Mouse (Mus musculus) hindbrain, postnatal 0 days (tissue): ENCODE results near the gene Pdk1. TPM values are rescaled to one million over a fixed set of nuclear protein-coding genes. Genes with fewer than 3 reads are reported as not detected.

Source experiments
- ATAC-seq: fragments of 200-750 bp; cut with Nextera tagmentation; 2 replicates; pipeline ENCODE4 v1.8.0; 2017; ENCODE audit warnings: mild to moderate bottlenecking, moderate TSS enrichment, moderate library complexity
- DNase-seq: peaks from one replicate; pipeline ENCODE4 v3.0.0-alpha.2; 2015; ENCODE audit warnings: low spot score
- H3K27ac ChIP-seq: fragments of 300-500 bp; sonication (generic); 2 replicates; pipeline ENCODE4 v1.5.1; 2014; ENCODE audit warnings: mild to moderate bottlenecking
- H3K27me3 ChIP-seq: fragments of 300-500 bp; sonication (generic); 2 replicates; pipeline ENCODE4 v1.6.1; 2014; ENCODE audit warnings: low read length, mixed read lengths; ENCODE audit not compliant: insufficient read depth
- H3K36me3 ChIP-seq: fragments of 300-500 bp; sonication (generic); 2 replicates; pipeline ENCODE4 v1.6.1; 2014; ENCODE audit warnings: low read length, mixed read lengths; ENCODE audit not compliant: insufficient read depth
- H3K4me1 ChIP-seq: fragments of 300-500 bp; sonication (generic); 2 replicates; pipeline ENCODE4 v1.6.1; 2014; ENCODE audit warnings: antibody characterized with exemption, low read length, mixed read lengths; ENCODE audit not compliant: insufficient read depth
- H3K4me2 ChIP-seq: fragments of 300-500 bp; sonication (generic); 2 replicates; pipeline ENCODE4 v1.6.1; 2014; ENCODE audit warnings: low read depth, mild to moderate bottlenecking, low read length, moderate library complexity, mixed read lengths
- H3K4me3 ChIP-seq: fragments of 300-500 bp; sonication (generic); 2 replicates; pipeline ENCODE4 v1.5.1; 2014; ENCODE audit warnings: low read length
- H3K9ac ChIP-seq: fragments of 300-500 bp; sonication (generic); replicated peaks from 2 replicates; pipeline ENCODE4 v1.6.1; 2014; ENCODE audit warnings: mild to moderate bottlenecking, low read length, moderate library complexity, mixed read lengths
- H3K9me3 ChIP-seq: fragments of 300-500 bp; sonication (generic); 2 replicates; pipeline ENCODE4 v1.6.1; 2016; ENCODE audit warnings: low read length, mixed read lengths
- CTCF ChIP-seq: IDR thresholded peaks from 2 replicates; pipeline ENCODE4 v1.5.1; 2016; ENCODE audit warnings: antibody characterized with exemption, control low read depth, low read depth
- WGBS: fragments of 180-500 bp; shearing (Covaris S2); extraction: QIAGEN DNeasy Blood & Tissue Kit; methylation state at CpG from one replicate; pipeline ENCODE4 v1.1.7; 2014; 5-methylcytosine and 5-hydroxymethylcytosine counted together
- polyA plus RNA-seq: library from polyadenylated mRNA; unstranded; fragments of >200 nt; fragmentation: Nextera tagmentation; extraction: Ambion mirVana; gene quantifications from 2 replicates; pipeline ENCODE4 v1.2.1, GENCODE M21; 2015
- total RNA-seq: library from RNA; depleted of rRNA; stranded (reverse); fragments of >200 nt; gene quantifications from 2 replicates; pipeline ENCODE4 v1.2.3, GENCODE M21; 2014

Gene Pdk1
- total and polyA plus RNA-seq, 2 experiments from 2014 or later: 19.7 to 53.4 TPM

- peak overlapping the region; percentile 96; the same call in 1 of the 2 replicates for H3K4me2 ChIP-seq
- 84% methylated on average over 10 of the region's 10 CpGs for WGBS
- TF ChIP-seq CTCF: no peak
- no peak for DNase-seq
- H3K9me3 ChIP-seq: no peaks in the 10 kb centered on the region
- H3K4me3 ChIP-seq: no peak overlapping the region
- H3K4me1 ChIP-seq: no peaks in the 10 kb centered on the region
- H3K27me3 ChIP-seq: no peaks in the 10 kb centered on the region
- no peaks in the 10 kb centered on the region for H3K36me3 ChIP-seq
- H3K9ac ChIP-seq: no peak overlapping the region
- ATAC-seq: no peak
- no peak overlapping the region for H3K27ac ChIP-seq
These were observed 883 bp upstream of the Pdk1 start for GRCm38 (mm10) chr2:71872141-71872540.

GRCm38 (mm10) chr2:71873474-71874322 is 674 bp downstream of the Pdk1 start:
- DNase-seq (peak; percentile 43), ATAC-seq (peak; percentile 67; the same call in 1 of the 2 replicates)
- Histone ChIP-seq H3K27me3 (no peaks in the 10 kb centered on the region), H3K36me3 (no peaks in the 10 kb centered on the region), H3K4me2 (peak overlapping the region; percentile 96), H3K9ac (peak overlapping the region; percentile 61), H3K27ac (peak overlapping the region; percentile 61), H3K4me3 (peak overlapping the region; percentile 81), H3K9me3 (no peaks in the 10 kb centered on the region), H3K4me1 (no peaks in the 10 kb centered on the region)
- no peak for TF ChIP-seq CTCF
- WGBS: 3% methylated on average over 51 of the region's 51 CpGs

DNA sequence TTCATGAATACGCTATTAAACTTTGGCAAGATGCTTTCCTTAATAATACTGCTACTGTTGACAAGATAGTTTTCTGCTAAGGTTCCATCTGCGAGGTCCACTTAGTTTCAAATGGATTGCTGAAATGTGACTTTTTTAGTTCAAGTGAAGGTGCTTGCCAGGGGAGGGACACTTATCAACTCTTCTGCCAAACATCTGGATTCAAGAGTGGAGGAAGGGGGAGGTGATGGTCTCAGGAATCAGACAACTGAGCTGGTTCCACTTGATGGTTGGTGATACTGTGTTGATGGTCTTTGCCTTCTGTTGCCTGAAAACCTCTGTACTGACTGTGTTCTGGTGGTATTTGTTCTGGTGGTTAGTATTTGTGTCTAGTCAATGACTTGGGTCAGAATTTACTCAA is 1.4 kb downstream of the Pdk1 start:
- Histone ChIP-seq H3K36me3 (no peaks in the 10 kb centered on the region), H3K9me3 (no peaks in the 10 kb centered on the region), H3K27me3 (no peaks in the 10 kb centered on the region), H3K4me2 (peak overlapping the region; percentile 96; the same call in 1 of the 2 replicates), H3K27ac (no peak overlapping the region), H3K9ac (no peak overlapping the region), H3K4me3 (no peak overlapping the region), H3K4me1 (no peaks in the 10 kb centered on the region)
- no peak for TF ChIP-seq CTCF
- DNase-seq: no peak
- ATAC-seq: no peak
- WGBS: 77% methylated on average over 2 of the region's 2 CpGs

DNA sequence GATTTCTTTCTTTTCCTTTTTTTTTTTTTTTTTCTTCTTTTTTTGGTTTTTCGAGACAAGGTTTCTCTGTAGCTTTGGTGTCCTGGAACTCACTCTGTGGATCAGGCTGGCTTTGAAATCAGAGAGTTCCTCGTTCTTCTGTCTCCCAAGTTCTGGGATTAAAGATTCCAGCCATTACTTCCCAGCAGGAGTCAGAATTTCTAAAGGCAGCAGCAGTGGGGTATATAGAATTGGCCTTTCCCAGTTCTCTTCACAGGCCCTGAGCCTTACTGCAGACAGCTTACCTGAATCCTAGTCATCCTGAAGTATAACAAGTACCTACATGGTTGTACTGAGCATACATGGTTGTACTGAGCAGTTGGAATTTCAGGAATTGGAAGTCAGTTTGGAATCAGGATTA is 1.8 kb downstream of the Pdk1 start:
- no peak for TF ChIP-seq CTCF
- Histone ChIP-seq H3K4me2 (peak overlapping the region; percentile 8; the same call in 1 of the 2 replicates), H3K9me3 (no peaks in the 10 kb centered on the region), H3K36me3 (no peaks in the 10 kb centered on the region), H3K4me3 (no peak overlapping the region), H3K27me3 (no peaks in the 10 kb centered on the region), H3K27ac (no peak overlapping the region), H3K4me1 (no peaks in the 10 kb centered on the region), H3K9ac (no peak overlapping the region)
- 58% methylated on average over 2 of the region's 2 CpGs for WGBS
- ATAC-seq (no peak), DNase-seq (no peak)

- peaks cover 5% of the 10 kb centered on the region; the same call in 1 of the 2 replicates for H3K36me3 ChIP-seq
- H3K27me3 ChIP-seq: no peaks in the 10 kb centered on the region
- no peaks in the 10 kb centered on the region for H3K4me1 ChIP-seq
- no peak for TF ChIP-seq CTCF
- no peak overlapping the region for H3K4me3 ChIP-seq
- DNase-seq (no peak), ATAC-seq (no peak)
- 94% methylated on average over 4 of the region's 4 CpGs for WGBS
- no peak overlapping the region for H3K27ac ChIP-seq
- no peak overlapping the region for H3K4me2 ChIP-seq
- no peaks in the 10 kb centered on the region for H3K9me3 ChIP-seq
- no peak overlapping the region for H3K9ac ChIP-seq
These were observed 4.8 kb downstream of the Pdk1 start for GRCm38 (mm10) chr2:71877865-71878264.

DNA sequence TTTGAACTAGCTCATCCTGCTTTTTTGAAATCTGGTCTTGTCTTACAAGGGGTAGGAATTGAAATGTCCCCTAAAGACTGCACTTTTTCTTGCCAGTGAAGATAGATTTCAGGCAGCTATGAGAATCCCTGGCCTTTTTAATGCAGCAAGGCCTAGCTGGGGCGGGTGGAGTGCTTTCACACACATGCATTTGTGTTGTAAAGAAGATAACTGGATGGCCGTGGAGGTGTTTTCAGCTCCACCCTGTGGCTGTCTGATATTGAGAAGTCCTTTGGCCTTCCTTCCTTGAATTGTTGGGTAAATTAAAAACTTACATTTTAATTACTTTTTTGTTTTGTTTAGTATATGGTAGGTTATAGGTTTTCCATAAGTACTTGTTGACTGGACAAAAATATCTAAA is 5.4 kb downstream of the Pdk1 start:
- no peak overlapping the region for H3K9ac ChIP-seq
- no peak overlapping the region for H3K4me3 ChIP-seq
- peaks cover 5% of the 10 kb centered on the region; the same call in 1 of the 2 replicates for H3K36me3 ChIP-seq
- no peak for TF ChIP-seq CTCF
- no peak overlapping the region for H3K27ac ChIP-seq
- H3K9me3 ChIP-seq: no peaks in the 10 kb centered on the region
- no peaks in the 10 kb centered on the region for H3K27me3 ChIP-seq
- no peak overlapping the region for H3K4me2 ChIP-seq
- DNase-seq (no peak), ATAC-seq (no peak)
- WGBS: 88% methylated on average over 2 of the region's 2 CpGs
- H3K4me1 ChIP-seq: no peaks in the 10 kb centered on the region

DNA sequence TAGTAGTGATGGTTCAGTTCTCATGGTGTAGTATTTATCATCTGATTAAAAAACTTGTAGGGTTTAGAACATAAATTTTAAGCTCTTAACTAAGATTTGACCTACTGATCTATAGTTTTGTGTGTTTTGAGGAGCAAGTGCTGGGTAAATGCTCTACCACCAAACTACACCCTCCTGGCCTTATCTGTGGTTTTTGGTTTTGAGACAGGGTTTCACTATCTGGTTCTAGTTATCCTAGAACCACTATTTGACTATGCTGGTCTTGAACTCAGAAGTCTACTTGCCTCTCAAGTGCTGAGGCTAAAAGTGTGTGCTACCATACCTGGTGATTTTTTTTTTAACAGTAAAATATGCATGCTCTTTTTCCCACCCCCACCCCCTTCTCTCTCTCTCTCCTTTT is 5.9 kb downstream of the Pdk1 start:
- no peak overlapping the region for H3K4me3 ChIP-seq
- H3K4me1 ChIP-seq: no peaks in the 10 kb centered on the region
- no peaks in the 10 kb centered on the region for H3K27me3 ChIP-seq
- TF ChIP-seq CTCF: no peak
- no peaks in the 10 kb centered on the region for H3K9me3 ChIP-seq
- no peak overlapping the region for H3K4me2 ChIP-seq
- no peak for DNase-seq
- H3K27ac ChIP-seq: no peak overlapping the region
- peaks cover 5% of the 10 kb centered on the region; the same call in 1 of the 2 replicates for H3K36me3 ChIP-seq
- ATAC-seq: no peak
- H3K9ac ChIP-seq: no peak overlapping the region
